Mouse (Mus musculus) left cerebral cortex, adult 18-20 months (tissue): ENCODE data around the gene Phactr2. TPM values are rescaled to one million over a fixed set of nuclear protein-coding genes. Genes with fewer than 3 reads are reported as not detected.

ENCODE experiments used
- DNase-seq, 2 experiments: peaks; one replicate each; pipeline ENCODE4 v3.0.0; 2021 to 2022; ENCODE audit warnings: low spot score in 2 of 2, mixed read lengths in 1 of 2
- total RNA-seq, 2 experiments: library from RNA; stranded (reverse); gene quantifications; 2 replicates each; pipeline ENCODE4 v1.2.3; 2021

The Phactr2 gene
- total RNA-seq, 2 experiments from 2014 or later: 24.8 to 28.4 TPM

GRCm38 (mm10) chr10:13283441-13283840, 190.8 kb downstream of the Phactr2 start:
- DNase-seq: no peak

- no peak for DNase-seq
Observed at GRCm38 (mm10) chr10:13280298-13280853, 193.8 kb downstream of the Phactr2 start.

- no peak for DNase-seq
Observed at GRCm38 (mm10) chr10:13276298-13276697, 197.9 kb downstream of the Phactr2 start.

DNA sequence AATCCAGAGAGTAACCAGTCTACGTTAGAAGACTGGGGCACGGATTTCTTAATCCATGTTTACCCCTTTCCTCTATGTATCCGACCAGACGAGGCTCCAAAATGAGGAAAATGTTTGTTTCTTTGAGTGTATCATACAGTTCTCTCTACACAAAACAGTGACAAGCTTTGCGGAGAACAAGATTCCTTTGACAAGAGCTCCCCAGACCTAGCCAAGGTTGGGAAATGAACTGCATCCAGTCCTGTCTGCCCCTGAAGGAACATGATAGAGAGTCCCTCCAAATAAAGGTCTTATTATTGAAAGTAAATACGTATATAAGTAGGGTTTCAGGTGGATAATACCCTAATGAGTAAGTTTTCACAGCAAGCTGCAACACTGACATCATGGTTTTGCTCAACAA, 199.1 kb downstream of the Phactr2 start:
- DNase-seq: no peak

DNA sequence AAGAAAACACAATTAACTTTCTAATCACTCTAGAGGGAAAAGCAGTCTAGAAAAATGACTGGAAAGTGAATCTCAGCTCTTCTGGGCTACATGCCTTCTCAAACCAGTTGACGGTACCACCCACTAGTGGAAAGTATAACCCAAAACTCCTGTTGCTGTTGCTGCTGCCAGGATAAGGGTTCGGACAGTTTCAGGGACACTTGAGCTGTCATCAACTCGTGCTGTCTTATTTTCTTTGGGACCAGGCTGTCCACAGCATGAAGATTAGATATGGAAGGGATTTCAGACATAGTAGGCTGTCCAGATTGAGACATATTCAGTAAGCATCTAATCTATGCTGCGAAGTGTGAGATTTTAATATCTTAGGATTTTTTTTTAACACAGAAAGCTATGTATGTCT, 199.5 kb downstream of the Phactr2 start:
- no peak for DNase-seq

GRCm38 (mm10) chr10:13273756-13274155, 200.5 kb downstream of the Phactr2 start:
- no peak for DNase-seq

DNA sequence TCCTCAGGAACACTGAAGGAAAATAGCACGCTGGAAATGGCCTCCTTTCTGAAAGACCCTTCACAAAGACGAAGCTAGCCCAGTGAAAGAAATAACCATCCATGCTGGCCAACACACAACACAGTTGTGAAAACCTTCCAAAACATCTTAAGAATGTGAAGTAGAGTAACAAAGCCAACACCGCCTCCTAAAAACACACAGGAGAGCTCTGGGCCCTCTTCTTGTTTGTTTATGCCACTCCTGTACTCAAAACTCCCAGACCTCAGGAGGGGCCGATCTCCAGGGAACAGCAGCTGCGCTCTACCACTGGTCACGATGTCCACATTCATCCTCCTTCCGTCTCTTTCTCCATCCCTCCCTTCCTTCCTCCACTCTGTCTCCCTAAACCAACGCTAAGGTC, 202.5 kb downstream of the Phactr2 start:
- DNase-seq: no peak

- DNase-seq: no peak
Observed at GRCm38 (mm10) chr10:13271099-13271498, 203.1 kb downstream of the Phactr2 start.

DNA sequence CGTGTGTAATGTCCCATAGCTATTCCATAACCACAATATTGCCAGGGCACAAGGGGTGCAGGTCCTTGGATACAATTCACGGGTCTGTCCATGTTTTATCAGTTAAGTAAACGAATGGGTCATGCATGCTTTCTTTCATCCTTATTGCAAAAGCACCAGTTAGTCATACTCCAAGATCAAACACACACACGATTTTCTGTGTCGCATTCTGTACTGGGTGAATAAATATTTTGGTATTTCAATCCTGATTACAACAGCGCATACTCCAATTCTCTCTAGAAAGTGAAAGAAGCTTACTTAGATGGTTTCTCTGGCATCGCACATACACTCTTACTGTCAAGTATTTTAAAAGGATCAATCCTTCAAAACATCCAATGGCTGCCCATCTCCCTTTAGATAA, 203.9 kb downstream of the Phactr2 start:
- no peak for DNase-seq

DNA sequence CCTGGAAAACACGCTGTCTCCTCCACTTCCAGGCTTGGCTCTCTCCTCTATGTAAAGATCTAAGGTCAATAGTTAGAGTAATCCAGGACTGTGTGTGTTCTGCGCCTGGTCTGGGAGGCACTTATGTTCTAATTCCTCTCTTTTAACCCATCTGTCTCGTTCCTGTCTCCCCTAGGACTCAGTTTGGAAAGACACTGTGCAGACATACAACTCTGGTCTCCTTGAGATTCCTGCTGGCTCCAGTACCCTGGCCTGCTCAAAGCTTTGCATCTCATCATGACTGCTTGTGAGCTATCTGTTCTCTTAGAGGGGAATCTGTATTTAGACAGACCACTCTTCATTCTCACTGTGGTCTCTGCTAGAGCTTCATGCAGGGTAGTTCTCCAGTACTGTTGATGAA, 215.0 kb downstream of the Phactr2 start:
- DNase-seq: no peak

DNA sequence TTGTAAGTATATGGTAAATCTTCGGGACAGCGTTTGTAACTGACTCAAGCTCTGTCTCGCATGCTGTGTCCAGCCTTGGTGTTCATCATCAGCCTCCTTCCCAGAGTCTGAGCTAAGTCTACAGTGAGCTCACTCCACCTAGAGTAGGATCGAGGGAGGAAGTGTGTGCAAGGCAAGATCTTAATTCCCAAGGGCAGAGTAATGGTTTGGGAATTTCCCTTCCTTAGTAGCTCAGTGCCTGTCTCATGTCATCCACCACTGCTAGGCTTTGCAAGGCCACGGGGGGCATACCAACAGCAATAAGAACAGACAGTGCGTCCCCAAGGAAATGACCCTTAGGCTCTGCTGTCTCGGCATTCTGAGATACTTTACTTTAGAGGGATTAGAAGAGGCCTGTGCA, 218.0 kb downstream of the Phactr2 start:
- DNase-seq: no peak

DNA sequence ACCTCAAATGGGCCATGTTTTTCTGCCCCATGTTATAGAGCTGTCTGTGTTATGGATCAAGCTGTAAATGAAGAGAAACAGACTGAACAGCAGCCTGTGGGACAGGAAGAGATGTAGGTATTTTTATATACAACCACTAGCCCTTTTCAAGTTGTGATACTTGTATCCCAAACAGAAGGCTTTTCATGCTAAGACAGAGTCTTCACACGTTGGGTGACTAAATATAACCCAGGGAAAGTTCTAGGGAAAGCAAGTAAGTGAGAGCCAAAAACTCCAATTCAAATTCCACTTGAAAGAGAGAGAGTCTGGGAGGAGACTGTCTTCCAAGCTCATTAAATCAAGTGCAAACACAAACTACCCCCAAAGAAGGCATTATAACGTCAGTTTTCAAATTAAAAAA, 223.9 kb downstream of the Phactr2 start:
- DNase-seq: no peak

- no peak for DNase-seq
Observed at GRCm38 (mm10) chr10:13249126-13249525, 225.1 kb downstream of the Phactr2 start.

DNA sequence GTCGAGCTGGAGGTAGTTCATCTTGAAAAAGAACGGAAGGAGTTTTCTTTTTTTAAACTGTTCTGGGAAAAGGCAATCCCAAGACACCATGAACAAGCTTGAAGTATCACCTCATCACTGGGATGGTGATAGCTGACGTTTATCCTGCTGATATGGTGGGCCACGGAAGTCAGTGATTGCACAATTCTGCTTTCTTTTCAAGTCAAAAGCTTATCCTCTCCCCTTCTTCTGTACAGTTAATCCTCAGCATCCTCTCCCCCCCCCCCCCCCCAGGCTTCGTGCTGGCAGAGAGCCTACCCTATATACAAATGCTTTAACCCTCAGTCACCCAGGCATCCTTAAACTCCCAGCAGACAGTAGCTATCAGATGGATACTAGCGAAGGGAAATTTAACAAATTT, 228.5 kb downstream of the Phactr2 start:
- DNase-seq: no peak

GRCm38 (mm10) chr10:13244192-13244591, 230.0 kb downstream of the Phactr2 start:
- DNase-seq: no peak

DNA sequence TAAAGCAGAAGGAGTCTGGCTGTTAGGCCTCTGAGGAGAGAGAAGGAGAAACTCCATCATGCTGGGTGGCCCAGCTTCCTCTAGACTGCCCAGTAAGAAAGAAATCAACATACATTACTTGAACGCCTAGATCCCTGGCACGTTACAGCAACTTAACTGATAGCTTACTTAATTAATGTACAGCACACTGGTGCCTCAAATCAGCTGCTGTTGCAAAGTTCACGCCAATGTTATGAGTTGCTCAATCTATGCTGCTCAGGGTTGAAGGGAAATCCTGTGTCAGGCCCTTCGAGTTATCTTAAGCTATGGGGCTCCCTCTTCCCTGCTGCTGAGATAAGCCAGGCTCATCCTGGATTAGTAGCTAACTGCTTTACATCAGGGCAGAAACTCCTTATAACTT, 233.8 kb downstream of the Phactr2 start:
- DNase-seq: no peak

DNA sequence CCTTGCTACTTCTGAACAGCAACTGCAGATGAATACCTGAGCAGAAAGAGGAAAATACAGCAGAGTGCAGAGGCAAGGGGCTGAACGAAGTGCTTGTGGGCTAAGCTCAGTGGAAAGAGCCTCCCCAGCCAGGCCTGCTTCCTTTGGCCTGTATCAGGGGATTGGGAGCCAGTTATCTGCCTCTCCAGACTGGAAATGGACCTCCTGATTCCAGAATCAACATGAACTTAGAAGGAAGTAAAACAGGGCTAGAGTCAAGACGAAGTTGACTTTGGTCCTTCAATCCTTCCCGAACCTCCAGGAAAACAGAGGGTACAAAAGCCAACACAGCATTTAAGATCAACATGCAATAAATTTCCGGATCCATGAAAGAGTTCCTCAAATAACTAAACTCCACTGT, 236.0 kb downstream of the Phactr2 start:
- DNase-seq: no peak

GRCm38 (mm10) chr10:13236866-13237265, 237.3 kb downstream of the Phactr2 start:
- no peak for DNase-seq

- no peak for DNase-seq
Observed at GRCm38 (mm10) chr10:13234503-13234902, 239.7 kb downstream of the Phactr2 start.

GRCm38 (mm10) chr10:13233941-13234340, 240.3 kb downstream of the Phactr2 start:
- DNase-seq: no peak

GRCm38 (mm10) chr10:13233143-13233622, 241.0 kb downstream of the Phactr2 start:
- DNase-seq: no peak

DNA sequence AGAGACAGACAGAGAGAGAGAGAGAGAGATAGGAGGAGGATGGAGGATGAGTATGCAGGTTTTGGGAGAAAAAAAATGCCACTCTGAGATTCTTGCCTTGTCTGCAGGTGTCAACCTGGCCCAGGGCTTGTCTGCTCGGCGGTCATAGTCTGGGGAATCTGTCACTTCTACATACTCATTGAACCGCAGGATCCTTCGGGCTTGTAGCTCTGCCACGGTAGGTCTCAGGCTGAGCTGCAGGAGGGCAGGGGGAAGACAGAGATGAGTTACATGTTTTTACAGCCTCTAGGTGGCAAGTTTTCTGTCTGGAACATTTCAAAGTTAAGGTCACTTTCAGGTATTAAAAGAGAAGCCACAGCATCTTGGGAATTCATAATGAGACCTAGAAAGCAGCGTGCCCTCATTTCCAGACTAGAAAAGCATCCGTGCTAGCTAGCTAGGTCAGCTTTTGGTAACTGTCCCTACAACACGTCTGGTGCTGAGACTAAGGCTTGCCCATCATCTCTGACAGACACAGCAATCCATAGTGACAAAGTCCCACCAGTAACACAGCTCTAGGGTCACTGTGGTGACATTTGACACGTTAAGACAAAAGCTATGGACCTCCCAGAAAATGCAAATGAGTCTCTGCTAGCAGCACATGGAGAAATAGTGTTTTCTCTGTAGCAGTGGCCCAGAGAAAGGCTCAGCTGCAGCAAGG, 241.6 kb downstream of the Phactr2 start:
- DNase-seq: no peak

DNA sequence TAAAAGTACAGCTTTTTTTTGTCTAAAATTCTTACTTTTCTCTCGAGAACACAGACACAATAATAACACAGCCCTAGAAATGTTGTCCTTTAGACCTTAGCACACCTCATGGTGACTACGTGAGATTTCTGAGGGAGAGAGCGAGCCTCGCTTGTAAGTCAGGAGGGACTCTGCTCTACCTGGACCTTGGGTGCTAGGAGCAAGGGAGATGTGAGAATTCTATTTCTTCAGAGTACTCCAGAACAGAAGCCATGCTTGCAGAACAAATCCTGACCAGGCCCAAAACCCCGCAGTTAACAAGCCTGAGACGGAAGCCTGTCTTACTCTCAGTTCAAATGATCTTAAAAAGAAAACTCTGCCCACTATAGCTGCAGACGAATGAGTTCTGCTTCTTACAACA, 243.5 kb downstream of the Phactr2 start:
- no peak for DNase-seq
